Mouse (Mus musculus) G1E (cell line): Measurements from ENCODE around the gene Cd28. TPM values are rescaled to one million over a fixed set of nuclear protein-coding genes. Genes with fewer than 3 reads are reported as not detected.

ENCODE experiments used
- ATAC-seq: 2 replicates; pipeline ENCODE4 v1.8.0; 2016; ENCODE audit warnings: mild to moderate bottlenecking; ENCODE audit not compliant: insufficient number of reproducible peaks, poor library complexity, low FRiP score, severe bottlenecking; ENCODE audit errors: extremely low read depth
- DNase-seq: peaks from one replicate; pipeline ENCODE4 v3.0.0; 2012; ENCODE audit warnings: low spot score
- H3K27me3 ChIP-seq: 2 replicates; pipeline ENCODE4 v1.6.1; 2012; ENCODE audit warnings: mild to moderate bottlenecking, low read length, inconsistent platforms; ENCODE audit not compliant: insufficient read depth
- H3K36me3 ChIP-seq: replicated peaks from 2 replicates; pipeline ENCODE3; 2012; ENCODE audit warnings: mild to moderate bottlenecking, inconsistent platforms
- H3K4me1 ChIP-seq: 2 replicates; pipeline ENCODE4 v1.6.1; 2012; ENCODE audit warnings: low read depth, low read length, inconsistent platforms, mixed read lengths; ENCODE audit not compliant: insufficient read depth
- H3K4me3 ChIP-seq: 2 replicates; pipeline ENCODE4 v1.5.1; 2012; ENCODE audit warnings: low read depth, mild to moderate bottlenecking, inconsistent platforms, low read length, moderate library complexity, mixed read lengths
- H3K9me3 ChIP-seq: replicated peaks from 2 replicates; pipeline ENCODE4 v1.6.1; 2012; ENCODE audit warnings: inconsistent platforms
- CTCF ChIP-seq: IDR thresholded peaks from 2 replicates; pipeline ENCODE4 v1.5.1; 2012; ENCODE audit warnings: low read depth, low read length, inconsistent platforms, mixed read lengths
- GATA1 ChIP-seq: IDR thresholded peaks from 2 replicates; pipeline ENCODE4 v1.6.1; 2012; ENCODE audit warnings: borderline replicate concordance, low read length, inconsistent platforms, mixed read lengths
- GATA2 ChIP-seq: IDR thresholded peaks from 2 replicates; pipeline ENCODE4 v1.6.1; 2012; ENCODE audit warnings: low read depth, low read length, inconsistent platforms, borderline replicate concordance
- POLR2AphosphoS5 ChIP-seq: IDR thresholded peaks from 2 replicates; pipeline ENCODE4 v1.6.1; 2012; ENCODE audit warnings: low read depth, low read length, inconsistent platforms; ENCODE audit not compliant: insufficient replicate concordance
- TAL1 ChIP-seq: conservative IDR thresholded peaks from 2 replicates; pipeline ENCODE4 v1.6.1; 2012; ENCODE audit warnings: low read depth, low read length, inconsistent platforms, mixed read lengths
- polyA plus RNA-seq: library from polyadenylated mRNA; stranded (reverse); fragments of >175 nt; gene quantifications from 2 replicates; pipeline ENCODE4 v1.2.3, GENCODE M21; 2012
- total RNA-seq, 2 experiments: library from RNA; stranded (forward) in 1 of 2; stranded (reverse) in 1 of 2; fragments of 200-1000 nt in 1 of 2; fragments of >200 nt in 1 of 2; fragmentation: Nextera tagmentation in 1 of 2; gene quantifications; 2 replicates each; pipeline ENCODE4 v1.2.3; 2014 to 2017

Gene Cd28
- total and polyA plus RNA-seq, 3 experiments = 0.27 TPM; not detected in 2

GRCm38 (mm10) chr1:60820981-60821380 is 104.4 kb downstream of the Cd28 start:
- ATAC-seq (no peak), DNase-seq (no peak)
- Histone ChIP-seq H3K4me1 (no peaks in the 10 kb centered on the region), H3K27me3 (peaks cover 7% of the 10 kb centered on the region; the same call in 1 of the 2 replicates), H3K36me3 (no peaks in the 10 kb centered on the region), H3K9me3 (no peaks in the 10 kb centered on the region), H3K4me3 (no peak overlapping the region)
- TF ChIP-seq POLR2AphosphoS5 (no peak), GATA1 (no peak), GATA2 (no peak)

- no peak for TF ChIP-seq GATA2
- TF ChIP-seq TAL1 = no peak
- TF ChIP-seq CTCF = no peak
- no peak for TF ChIP-seq GATA1
- no peak for TF ChIP-seq POLR2AphosphoS5
- Histone ChIP-seq H3K4me3 (no peak overlapping the region), H3K4me1 (no peaks in the 10 kb centered on the region), H3K27me3 (peaks cover 7% of the 10 kb centered on the region; the same call in 1 of the 2 replicates), H3K36me3 (no peaks in the 10 kb centered on the region), H3K9me3 (no peaks in the 10 kb centered on the region)
- DNase-seq = no peak
- ATAC-seq = no peak
Measured at GRCm38 (mm10) chr1:60821590-60821989, 105.0 kb downstream of the Cd28 start.

Other genes starting within 250 kb of the Cd28 start
- 0.19 TPM in 1 of 2 replicates, not detected in the other for gene Raph1, start 149.7 kb upstream of the Cd28 start, total RNA-seq (2014; fragmentation: Nextera tagmentation)
- gene Raph1, start 149.7 kb upstream of the Cd28 start, total RNA-seq (2017) = 0.23 and 0.49 TPM in 2 replicates
- gene Raph1, start 149.7 kb upstream of the Cd28 start, polyA plus RNA-seq = 0.01 TPM in 1 of 2 replicates, not detected in the other
- not detected in 2 replicates for gene Ctla4, start 170.2 kb downstream of the Cd28 start, total RNA-seq (2014; fragmentation: Nextera tagmentation)
- gene Ctla4, start 170.2 kb downstream of the Cd28 start, total RNA-seq (2017) = 0.11 TPM in 1 of 2 replicates, not detected in the other
- not detected in 2 replicates for gene Ctla4, start 170.2 kb downstream of the Cd28 start, polyA plus RNA-seq